Mouse (Mus musculus): ENCODE measurements around the gene Gm42417.
"Not testable (repeated sequence)": the region's sequence is repeated elsewhere in the genome, so short reads cannot be mapped to it uniquely, and the experiment has no call there.

Gm42417 gene

GRCm38 (mm10) chr1:36545382-36545781, 6.2 kb upstream of the Gm42417 start:
- no peak for DNase-seq

DNA sequence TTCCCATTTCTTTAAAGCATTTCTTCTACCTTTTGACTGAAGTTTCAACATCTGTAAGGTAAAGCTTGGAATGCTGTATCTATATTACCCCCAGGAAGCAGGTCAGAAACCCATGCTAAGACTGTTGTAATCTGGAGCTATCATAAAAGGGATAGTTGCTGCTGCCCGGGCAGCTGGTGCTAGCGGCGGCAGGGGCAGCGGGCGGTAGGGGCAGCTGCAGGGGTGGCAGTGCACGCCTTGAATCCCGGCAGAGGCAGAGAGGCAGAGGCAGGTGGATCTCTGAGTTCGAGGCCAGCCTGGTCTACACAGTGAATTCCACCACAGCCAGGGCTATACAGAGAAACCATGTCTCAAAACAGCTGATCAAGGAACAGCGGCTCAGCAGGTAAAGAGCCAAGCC, 3.7 kb upstream of the Gm42417 start:
- no peak for DNase-seq

- DNase-seq, result no peak
Observed at GRCm38 (mm10) chr1:36541844-36542243, 2.6 kb upstream of the Gm42417 start.

GRCm38 (mm10) chr1:36540807-36541206, 1.6 kb upstream of the Gm42417 start:
- DNase-seq, result no peak

GRCm38 (mm10) chr1:36540132-36540531, 903 bp upstream of the Gm42417 start:
- no peak for DNase-seq

DNA sequence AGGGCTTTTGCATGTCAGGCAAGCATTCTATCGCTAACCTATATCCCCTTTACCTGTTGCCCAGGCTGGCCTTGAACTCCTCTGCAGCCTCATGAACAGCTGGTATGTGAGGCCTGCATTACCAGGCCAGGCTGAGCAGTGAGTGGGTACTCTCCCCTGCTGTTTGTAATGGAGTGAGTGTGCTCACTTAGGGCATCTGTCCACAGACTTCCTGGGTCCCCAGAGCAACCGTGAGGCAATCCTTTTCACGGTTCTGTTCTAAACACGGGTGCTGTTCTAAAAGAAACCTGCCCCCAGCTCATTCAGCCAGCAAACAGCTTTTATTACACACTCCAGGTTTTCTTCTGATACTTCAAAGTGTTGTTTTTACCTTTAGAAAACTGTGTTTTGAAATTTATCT, 502 bp downstream of the Gm42417 start:
- DNase-seq, result no peak

DNA sequence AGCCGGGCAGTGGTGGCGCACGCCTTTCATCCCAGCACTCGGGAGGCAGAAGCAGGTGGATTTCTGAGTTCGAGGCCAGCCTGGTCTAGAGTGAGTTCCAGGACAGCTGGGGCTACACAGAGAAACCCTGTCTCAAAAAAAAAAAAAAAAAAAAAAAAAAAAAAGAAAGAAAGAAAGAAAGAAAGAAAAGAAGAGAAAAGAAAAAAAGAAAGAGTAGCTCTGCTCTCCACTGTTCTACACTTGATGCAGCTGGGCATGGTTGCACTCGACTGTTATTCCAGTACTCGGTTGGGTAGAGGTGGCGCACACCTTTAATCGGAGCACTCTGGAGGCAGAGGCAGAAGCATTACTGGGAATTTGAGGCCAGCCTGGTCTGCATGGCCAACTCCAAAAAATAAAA, 2.4 kb downstream of the Gm42417 start, which contains the start of gene Ankrd23:
Ankrd23 (minus strand) TSS at position 101 of the 400 bp plus-strand sequence.
- DNase-seq, result not testable (repeated sequence)

DNA sequence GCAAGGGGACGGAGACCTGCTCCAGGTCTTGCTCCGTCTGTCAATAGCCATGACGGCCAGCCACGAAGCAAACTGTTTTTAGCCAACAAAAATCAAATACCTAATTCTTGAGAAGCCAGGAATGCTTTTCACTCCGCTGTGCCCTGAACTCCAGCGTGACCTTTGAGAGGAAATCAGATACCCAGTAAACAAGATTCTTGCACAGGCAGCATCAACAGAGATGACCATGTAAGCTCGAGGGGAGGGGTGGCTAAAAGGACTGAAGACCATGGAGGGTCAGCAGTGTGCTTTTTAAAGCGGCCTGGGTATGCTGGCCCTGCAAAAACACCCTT, 2.9 kb downstream of the Gm42417 start:
- no peak for DNase-seq

- DNase-seq, result no peak
Observed at GRCm38 (mm10) chr1:36535477-36536396, 3.5 kb downstream of the Gm42417 start.

DNA sequence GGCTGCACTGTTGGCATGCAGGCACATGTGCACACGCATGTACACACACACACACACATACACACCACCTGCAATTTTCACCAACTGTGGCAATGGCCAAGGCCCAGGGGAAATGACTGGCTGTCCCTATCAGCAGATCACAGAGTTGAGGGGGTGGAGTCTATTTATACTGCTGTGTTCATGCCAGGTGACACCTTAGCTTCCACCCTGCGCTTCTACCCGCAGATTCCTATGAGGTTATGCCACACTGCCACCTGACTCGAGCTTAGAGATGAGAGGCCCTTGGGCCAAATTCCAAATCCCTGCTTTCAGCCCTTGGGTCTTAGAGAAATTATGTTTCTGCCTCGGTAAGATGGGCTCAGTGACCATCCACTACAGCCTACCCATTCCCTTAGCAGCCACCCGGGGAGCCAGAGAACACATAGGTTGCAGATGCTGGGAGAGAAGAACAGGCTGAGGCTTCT, 4.6 kb downstream of the Gm42417 start:
- no peak for DNase-seq

DNA sequence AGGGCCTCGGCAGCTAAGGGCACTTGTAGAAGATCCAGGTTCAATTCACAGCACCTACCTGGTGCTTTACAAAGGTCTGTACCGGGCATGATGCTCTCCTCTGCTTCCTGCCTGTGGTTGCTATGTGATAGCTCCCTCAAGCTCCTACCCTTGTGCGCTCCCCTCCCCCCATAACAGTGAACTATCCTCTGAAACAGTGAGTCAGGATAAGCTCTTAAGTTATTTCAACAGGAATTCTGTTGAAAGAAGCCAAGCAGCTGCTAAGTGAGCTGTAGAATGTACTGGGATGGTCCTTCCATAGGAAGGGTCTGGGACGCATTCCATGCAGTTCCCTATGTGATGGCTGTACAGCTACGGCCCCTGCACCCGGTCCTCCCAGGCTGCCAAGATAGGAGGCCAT, 5.7 kb downstream of the Gm42417 start:
- DNase-seq, result no peak

DNA sequence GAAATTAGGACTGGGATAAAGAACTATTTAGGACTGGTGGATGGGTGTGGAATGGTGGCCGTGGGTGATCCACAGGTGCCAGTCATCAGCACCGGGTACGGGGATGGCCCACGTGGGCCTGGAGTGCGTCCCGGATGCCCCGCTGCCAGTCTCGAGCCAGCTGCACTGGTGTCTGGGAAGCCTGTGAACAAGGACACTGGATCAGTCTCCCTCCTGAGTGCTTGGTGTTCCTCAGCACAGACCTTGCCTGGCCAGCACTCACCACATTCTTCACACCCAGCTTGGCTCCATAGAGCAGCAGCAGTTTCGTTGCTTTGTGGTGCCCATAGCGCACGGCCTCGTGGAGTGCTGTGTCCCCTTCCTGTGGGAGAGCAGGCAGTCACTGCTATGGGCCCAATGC, 7.8 kb downstream of the Gm42417 start:
- no peak for DNase-seq

DNA sequence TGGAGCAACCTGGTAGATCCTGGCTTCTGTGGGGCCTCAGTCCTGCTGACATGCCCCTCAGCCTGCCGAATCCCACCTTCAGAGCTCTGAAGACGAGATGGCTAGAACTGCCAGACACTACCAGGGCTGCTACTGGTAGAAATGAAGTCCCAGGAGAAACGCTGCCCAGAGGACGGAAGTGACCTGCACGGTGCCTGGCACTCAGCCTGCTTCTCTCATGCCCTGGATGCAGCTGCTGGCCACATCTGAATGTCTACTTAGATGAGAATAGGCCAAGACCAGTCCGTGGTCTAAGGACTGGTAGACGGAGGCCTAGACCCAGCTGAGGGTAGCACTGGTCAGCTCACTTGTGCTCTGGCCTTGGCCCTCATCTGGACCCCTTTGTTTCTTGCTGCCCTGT, 8.3 kb downstream of the Gm42417 start:
- no peak for DNase-seq

DNA sequence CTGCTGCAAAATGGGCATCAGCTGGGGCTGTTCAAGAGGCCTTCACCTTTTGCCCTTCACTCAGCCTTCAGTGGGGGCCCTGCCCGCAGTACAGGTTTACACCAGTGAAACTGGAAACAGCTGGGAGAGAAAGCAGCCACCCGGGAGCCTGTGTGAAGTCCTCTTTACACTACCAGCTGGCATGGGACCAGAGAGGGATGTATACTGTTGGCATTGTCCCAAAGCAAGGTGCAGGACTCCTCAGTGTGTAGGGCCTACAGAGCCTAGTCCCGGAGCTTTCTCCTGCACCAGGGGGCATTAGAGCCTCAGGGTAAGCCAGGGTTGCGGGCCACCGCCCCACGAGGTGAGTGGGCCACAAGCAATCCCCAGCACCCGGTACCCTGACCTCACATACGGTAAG, 8.7 kb downstream of the Gm42417 start:
- no peak for DNase-seq

DNA sequence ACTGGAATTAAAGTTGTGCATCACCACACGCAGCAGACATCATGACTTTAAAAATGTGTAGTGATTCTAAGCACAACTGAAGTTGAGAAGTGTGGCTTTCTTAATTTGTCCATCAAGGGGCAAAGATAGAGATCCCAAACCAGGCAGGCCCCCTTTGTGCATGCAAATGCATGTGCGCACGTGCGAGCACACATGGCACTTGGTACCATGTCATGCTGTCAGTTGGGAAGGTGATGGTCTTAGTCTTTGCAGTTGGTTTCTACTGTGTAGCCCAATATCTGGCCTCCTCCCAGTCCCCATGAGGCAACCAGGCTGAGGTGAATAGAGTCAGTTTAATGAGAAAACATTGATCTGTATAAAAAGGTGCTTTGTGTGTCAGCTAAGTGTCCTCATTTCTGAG, 9.4 kb downstream of the Gm42417 start:
- DNase-seq, result no peak

DNA sequence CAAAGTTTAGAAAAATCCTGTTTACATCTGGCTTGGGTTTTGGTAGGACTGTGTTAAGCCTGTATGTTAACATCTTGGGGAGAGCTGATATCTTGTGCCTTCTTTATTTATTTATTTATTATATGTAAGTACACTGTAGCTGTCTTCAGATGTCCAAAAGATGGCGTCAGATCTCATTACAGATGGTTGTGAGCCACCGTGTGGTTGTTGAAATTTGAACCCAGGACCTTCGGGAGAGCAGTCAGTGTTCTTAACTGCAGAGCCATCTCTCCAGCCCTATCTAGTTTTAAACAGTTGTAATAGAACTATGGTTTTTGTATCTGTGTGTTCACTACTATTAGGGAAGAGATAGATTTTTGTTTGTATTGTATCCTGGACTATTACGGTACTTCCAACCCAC, 10.0 kb downstream of the Gm42417 start:
- no peak for DNase-seq

DNA sequence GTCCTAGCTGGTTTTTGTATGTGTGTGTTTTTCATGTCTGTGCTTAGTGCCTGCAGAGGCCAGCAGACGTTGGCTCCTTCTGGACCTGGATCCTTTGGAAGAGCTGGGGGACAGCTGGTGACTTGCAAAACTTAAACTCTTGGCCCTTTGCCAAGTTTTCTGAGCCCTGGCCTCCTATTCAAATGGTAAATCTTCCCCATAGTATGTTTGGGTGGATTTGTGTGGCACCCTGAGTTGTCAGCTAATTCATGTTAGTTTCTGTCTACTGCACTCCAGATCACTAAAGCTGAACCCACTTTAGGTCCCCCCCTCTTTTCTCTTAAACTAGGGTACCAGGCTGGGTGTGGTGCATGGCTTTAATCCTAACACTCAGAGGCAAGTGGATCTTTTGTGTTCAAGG, 10.9 kb downstream of the Gm42417 start:
- no peak for DNase-seq

- DNase-seq, result no peak
Observed at GRCm38 (mm10) chr1:36526903-36527302, 12.3 kb downstream of the Gm42417 start.

DNA sequence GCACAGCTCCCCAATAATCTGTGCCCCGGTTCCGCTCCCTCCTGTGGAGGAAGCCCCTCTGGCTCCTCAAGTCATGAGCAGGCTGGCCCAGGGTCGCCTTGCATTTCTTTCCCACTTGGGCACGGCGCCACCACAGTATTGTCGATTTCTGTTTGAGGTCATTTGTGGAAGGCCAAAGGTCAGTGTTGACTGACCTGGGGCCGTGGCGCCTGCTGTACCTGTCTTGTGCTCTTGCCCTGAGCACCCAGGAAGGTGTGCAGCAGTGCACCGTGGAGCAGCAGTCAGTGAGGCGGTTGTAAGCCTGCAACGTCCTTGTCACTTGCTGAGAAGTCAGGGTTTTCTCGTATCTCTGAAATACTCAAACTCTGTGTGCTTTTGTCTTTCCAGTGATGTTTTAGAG, 13.5 kb downstream of the Gm42417 start:
- no peak for DNase-seq

GRCm38 (mm10) chr1:36524058-36524457, 15.2 kb downstream of the Gm42417 start:
- DNase-seq, result no peak

GRCm38 (mm10) chr1:36523332-36524013, 15.8 kb downstream of the Gm42417 start:
- DNase-seq, result no peak

GRCm38 (mm10) chr1:36522210-36522609, 17.0 kb downstream of the Gm42417 start:
- DNase-seq, result no peak

GRCm38 (mm10) chr1:36519626-36520025, 19.6 kb downstream of the Gm42417 start:
- DNase-seq, result no peak

DNA sequence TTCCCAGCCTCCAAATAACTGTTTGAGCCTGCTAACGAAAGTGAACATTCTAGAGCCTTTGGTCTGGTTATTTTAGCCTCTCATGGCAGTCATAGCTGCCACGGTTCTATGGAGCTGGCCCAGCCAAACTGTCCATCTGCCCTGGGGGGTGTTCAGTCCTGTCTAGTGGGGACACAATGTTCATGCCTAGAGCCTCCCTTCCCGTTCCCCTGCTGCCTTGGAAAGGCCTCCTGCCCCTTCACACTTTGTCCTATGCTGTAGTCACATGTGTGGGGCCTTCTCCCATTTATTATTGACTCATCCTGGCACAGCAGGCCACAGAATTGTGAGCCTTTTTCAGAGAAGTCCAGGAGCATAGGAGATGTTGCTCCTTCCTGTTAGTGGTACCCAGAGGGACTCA, 21.0 kb downstream of the Gm42417 start:
- no peak for DNase-seq
